Mouse (Mus musculus): ENCODE data around the gene Tnfrsf26. TPM values are rescaled to one million over a fixed set of nuclear protein-coding genes. Genes with fewer than 3 reads are reported as not detected.
"Not testable (repeated sequence)": the region's sequence is repeated elsewhere in the genome, so short reads cannot be mapped to it uniquely, and the experiment has no call there.

Tnfrsf26 gene
- total RNA-seq (2021), result not detected
- long read RNA-seq, experiment 1, partial matches to known transcripts, result 0 of 1 reads
- long read RNA-seq, experiment 1, other reads (novel, unspliced or antisense), result 1 of 1 reads
- long read RNA-seq, experiment 2, result 0 reads

DNA sequence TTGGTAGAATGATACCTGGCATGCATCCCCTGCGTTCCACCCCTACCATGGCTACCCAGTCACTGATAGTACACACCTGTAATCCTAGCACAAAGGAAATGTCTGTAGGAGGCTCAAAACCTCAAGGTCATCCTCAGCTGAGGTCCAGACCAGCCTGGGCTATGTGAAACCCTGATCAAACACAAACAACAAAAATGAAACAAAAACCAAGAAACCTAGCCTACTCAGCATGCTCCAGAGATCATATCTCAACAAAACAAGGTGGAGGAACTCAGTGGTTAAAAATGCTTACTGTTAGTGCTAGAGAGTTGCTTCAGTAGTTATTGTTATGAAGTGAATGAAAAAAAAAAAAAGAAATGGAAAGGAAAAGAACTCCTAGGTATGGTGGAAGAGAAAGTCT lies at the start of gene Tnfrsf26:
Gene Tnfrsf26 (minus strand): TSS at position 183 of the 400 bp plus-strand sequence.
- intact Hi-C loops (cut with DNase I), result loop anchor here (5.0 kb wide), 1 partner anchor 1036 kb away; no protein-coding TSS in a partner anchor
- DNase-seq (ENCODE audit: extremely low spot score in 1 of 2, low spot score in 2 of 2), result no peak
- Histone ChIP-seq H3K4me3 (no peak within 1 kb of the TSS), H3K27ac (no peak within 1 kb of the TSS)
- TF ChIP-seq CTCF (IDR thresholded peaks at IDR 0.05), result no peak

DNA sequence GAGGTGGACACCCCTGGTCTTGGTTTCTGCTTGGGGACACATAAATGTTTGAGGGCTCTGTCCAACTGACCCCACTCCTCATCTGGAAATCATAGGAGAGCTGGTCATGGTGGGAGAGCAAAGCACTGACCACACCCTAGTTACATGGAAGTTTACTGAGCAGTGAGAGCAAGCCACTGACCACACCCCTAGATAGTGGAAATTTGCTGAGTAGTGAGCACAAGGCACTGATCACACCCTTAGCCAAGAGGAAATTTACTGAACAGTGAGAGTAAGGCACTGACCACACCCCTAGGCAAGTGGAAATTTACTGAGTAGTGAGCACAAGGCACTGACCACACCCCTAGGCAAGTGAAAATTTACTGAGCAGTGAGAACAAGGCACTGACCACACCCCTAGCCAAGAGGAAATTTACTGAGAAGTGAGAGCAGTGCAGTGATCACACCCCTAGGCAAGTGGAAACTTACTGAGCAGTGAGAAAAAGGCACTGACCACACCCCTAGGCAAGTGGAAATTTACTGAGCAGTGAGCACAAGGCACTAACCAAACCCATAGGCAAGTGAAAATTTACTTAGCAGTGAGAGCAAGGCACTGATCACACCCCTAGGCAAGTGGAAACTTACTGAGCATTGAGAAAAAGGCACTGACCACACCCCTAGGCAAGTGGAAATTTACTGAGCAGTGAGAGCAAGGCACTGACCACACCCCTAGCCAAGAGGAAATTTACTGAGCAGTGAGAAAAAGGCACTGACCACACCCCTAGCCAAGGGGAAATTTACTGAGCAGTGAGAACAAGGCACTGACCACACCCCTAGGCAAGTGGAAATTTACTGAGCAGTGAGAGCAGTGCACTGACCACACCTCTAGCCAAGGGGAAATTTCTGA lies 38.1 kb upstream of the Tnfrsf26 start:
- intact Hi-C loops (cut with DNase I), result loop anchor here (1.0 kb wide), 1 partner anchor 28 kb away; no protein-coding TSS in a partner anchor
- no peak for DNase-seq (ENCODE audit: extremely low spot score in 1 of 2, low spot score in 2 of 2)
- no peak overlapping the region for H3K27ac ChIP-seq
- H3K4me3 ChIP-seq, result no peak overlapping the region
- no peak for TF ChIP-seq CTCF (IDR thresholded peaks at IDR 0.05)

DNA sequence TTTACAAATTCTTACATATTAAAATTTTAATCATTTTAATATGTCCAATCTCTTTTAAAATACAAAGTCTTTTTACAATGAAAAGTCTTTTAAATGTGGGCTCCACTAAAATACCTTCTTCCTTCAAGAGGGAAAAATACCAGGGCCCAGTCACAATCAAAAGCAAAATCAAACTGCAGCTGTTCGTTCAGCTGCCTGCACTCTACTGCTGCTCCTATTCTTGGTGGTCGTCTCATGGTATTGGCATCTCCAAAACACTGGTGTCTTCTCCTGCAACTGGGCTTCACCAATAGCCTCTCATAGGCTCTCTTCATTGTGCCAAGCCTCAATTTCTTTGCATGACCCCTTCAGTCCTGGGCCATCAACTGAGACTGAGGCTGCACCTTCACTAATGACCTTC lies 34.9 kb upstream of the Tnfrsf26 start:
- no peak for TF ChIP-seq CTCF (IDR thresholded peaks at IDR 0.05)
- no peak for DNase-seq (ENCODE audit: extremely low spot score in 1 of 2, low spot score in 2 of 2)
- Histone ChIP-seq H3K4me3 (no peak overlapping the region), H3K27ac (no peak overlapping the region)
- intact Hi-C loops (cut with DNase I), result loop anchor here (5.0 kb wide), 1 partner anchor 51 kb away; no protein-coding TSS in a partner anchor

DNA sequence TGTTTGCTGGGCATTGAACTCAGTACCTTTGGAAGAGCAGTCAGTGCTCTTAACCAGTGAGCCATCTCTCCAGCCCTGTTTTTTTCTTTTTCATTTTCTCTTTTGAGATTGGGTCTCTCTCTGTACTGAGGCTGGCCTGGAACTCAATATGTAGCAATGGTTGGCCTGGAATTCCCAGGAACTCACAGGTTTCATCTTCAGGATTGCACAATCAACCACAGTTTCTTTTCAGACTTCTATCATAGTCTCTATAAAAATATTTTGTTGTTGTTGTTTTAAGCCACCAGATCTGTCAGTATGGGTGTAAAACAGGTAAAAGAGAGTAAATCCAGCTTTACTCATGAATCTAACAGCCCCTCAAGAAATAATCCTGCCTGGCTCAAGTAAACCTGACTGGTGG lies 32.3 kb upstream of the Tnfrsf26 start:
- intact Hi-C loops (cut with DNase I), result loop anchor here (5.0 kb wide), 1 partner anchor 48 kb away; no protein-coding TSS in a partner anchor

GRCm38 (mm10) chr7:143649769-143650346 lies 21.3 kb upstream of the Tnfrsf26 start:
- intact Hi-C loops (cut with DNase I), result loop anchor here (1.0 kb wide), 1 partner anchor 33 kb away; no protein-coding TSS in a partner anchor
- H3K4me3 ChIP-seq, result peak overlapping the region; percentile 65
- not testable (repeated sequence) for DNase-seq (ENCODE audit: extremely low spot score in 1 of 2, low spot score in 2 of 2)

More for the DNA sequence above, 32.3 kb upstream of the Tnfrsf26 start:
- H3K4me3 ChIP-seq, result no peak overlapping the region
- DNase-seq (ENCODE audit: extremely low spot score in 1 of 2, low spot score in 2 of 2), result no peak
- no peak overlapping the region for H3K27ac ChIP-seq
- no peak for TF ChIP-seq CTCF (IDR thresholded peaks at IDR 0.05)

GRCm38 (mm10) chr7:143649034-143649768 lies 20.7 kb upstream of the Tnfrsf26 start, which contains the start of gene Tnfrsf22:
Gene Tnfrsf22 (minus strand): TSS chr7:143649661.
- no peak within 1 kb of the TSS for H3K27ac ChIP-seq

More at GRCm38 (mm10) chr7:143649769-143650346, 21.3 kb upstream of the Tnfrsf26 start:
- H3K27ac ChIP-seq, result not testable (repeated sequence)

DNA sequence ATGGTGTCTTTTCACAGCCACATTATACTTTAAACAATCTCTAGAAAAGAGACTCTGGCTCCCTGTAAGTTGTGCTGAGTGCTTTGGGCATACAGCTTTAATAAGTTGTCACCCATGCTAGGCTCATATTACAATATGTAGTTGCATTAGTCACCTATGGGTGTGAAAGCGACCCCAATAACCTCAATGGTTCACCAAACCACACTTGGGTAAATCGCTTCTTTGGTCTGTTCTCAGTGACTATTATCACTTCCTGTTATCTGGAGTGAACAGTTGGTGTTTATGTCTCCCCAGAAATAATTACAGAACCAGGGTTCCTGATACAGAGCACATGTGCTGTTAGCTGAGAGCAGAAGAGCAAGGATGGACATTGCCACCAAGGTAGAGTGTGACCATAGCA lies 15.4 kb upstream of the Tnfrsf26 start:
- not testable (repeated sequence) for H3K27ac ChIP-seq; DNase-seq (ENCODE audit: extremely low spot score in 1 of 2, low spot score in 2 of 2); H3K4me3 ChIP-seq
- intact Hi-C loops (cut with DNase I), result loop anchor here (2.0 kb wide), 1 partner anchor 37 kb away; no protein-coding TSS in a partner anchor

More at GRCm38 (mm10) chr7:143649034-143649768, 20.7 kb upstream of the Tnfrsf26 start, which contains the start of gene Tnfrsf22:
- H3K4me3 ChIP-seq, result peak within 1 kb of the TSS; percentile 65
- intact Hi-C loops (cut with DNase I), result loop anchor here (1.0 kb wide), 1 partner anchor 34 kb away; no protein-coding TSS in a partner anchor
- DNase-seq (ENCODE audit: extremely low spot score in 1 of 2, low spot score in 2 of 2), result peak; percentile 64 to 75
- no peak for TF ChIP-seq CTCF (IDR thresholded peaks at IDR 0.05)

DNA sequence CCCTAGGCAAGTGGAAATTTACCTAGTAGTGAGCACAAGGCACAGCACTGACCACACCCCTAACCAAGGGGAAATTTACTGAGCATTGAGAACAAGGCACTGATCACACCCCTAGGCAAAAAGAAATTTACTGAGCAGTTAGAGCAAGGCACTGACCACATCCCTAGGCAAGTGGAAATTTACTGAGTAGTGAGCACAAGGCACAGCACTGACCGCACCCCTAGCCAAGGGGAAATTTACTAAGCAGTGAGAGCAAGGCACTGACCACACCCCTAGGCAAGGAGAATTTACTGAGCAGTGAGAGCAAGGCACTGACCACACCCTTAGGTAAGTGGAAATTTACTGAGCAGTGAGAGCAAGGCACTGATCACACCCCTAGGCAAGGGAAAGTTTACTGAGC lies 8.2 kb upstream of the Tnfrsf26 start:
- DNase-seq (ENCODE audit: extremely low spot score in 1 of 2, low spot score in 2 of 2), result no peak
- intact Hi-C loops (cut with DNase I), result no loop called here
- Histone ChIP-seq H3K27ac (no peak overlapping the region), H3K4me3 (no peak overlapping the region)
- TF ChIP-seq CTCF (IDR thresholded peaks at IDR 0.05), result no peak

DNA sequence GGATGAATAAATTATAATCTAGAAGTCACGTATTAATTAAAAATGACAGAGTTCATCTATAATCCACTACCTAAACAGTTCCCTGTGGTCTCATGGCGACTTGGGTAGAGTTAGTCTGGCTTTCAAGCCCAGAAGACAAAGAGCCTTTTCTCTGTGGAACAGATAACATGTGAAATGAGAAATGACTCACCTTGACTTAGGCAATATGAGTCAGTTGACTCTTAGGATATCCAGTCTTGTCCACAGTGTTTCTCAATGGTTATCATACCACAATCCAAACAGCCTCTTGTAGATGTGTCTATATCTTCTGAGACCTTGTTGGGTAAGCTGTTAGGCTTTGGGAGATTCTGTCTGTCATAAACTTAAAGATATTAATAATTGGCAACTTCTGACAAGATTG lies 3.0 kb upstream of the Tnfrsf26 start:
- no peak for DNase-seq (ENCODE audit: extremely low spot score in 1 of 2, low spot score in 2 of 2)
- no peak overlapping the region for H3K27ac ChIP-seq
- no peak overlapping the region for H3K4me3 ChIP-seq
- intact Hi-C loops (cut with DNase I), result no loop called here
- no peak for TF ChIP-seq CTCF (IDR thresholded peaks at IDR 0.05)

- intact Hi-C loops (cut with DNase I), result loop anchor here (5.0 kb wide), 1 partner anchor 1037 kb away; no protein-coding TSS in a partner anchor
Measured at GRCm38 (mm10) chr7:143629501-143629900, 979 bp upstream of the Tnfrsf26 start.

More at GRCm38 (mm10) chr7:143629501-143629900, 979 bp upstream of the Tnfrsf26 start:
- no peak for TF ChIP-seq CTCF (IDR thresholded peaks at IDR 0.05)
- Histone ChIP-seq H3K27ac (no peak overlapping the region), H3K4me3 (no peak overlapping the region)
- no peak for DNase-seq (ENCODE audit: extremely low spot score in 1 of 2, low spot score in 2 of 2)
